Mouse (Mus musculus): ENCODE data around the gene Zfp786. TPM values are rescaled to one million over a fixed set of nuclear protein-coding genes. Genes with fewer than 3 reads are reported as not detected.
A peak's percentile ranks its signal among the peaks of the same experiment; 100 is the strongest.

Zfp786 gene
- total and polyA plus RNA-seq, 3 experiments = 1.3 to 2.0 TPM; not detected in 1

- Histone ChIP-seq H3K27ac (ENCODE audit: control insufficient read depth, low read depth, low read length) (no peak overlapping the region), H3K79me2 (ENCODE audit: control insufficient read depth, insufficient read depth, low read length, poor library complexity) (peaks cover 17% of the 10 kb centered on the region), H3K9ac (ENCODE audit: control insufficient read depth, low read depth, low read length, poor library complexity, severe bottlenecking) (no peak overlapping the region), H3K9me3 (replicated peaks; ENCODE audit: insufficient read depth, low read length) (no peaks in the 10 kb centered on the region), H3K4me3 (ENCODE audit: control insufficient read depth in 1 of 2, insufficient read depth in 1 of 2, low read depth in 2 of 2, low read length in 2 of 2) (no peak overlapping the region; a peak in 1 of 4 replicates), H3K36me3 (ENCODE audit: control insufficient read depth in 1 of 2, insufficient read depth in 2 of 2, low read length in 2 of 2) (peaks cover 2 to 41% of the 10 kb centered on the region in 2 experiments; a peak in 3 of 4 replicates), H3K27me3 (ENCODE audit: control insufficient read depth in 1 of 2, insufficient read depth in 2 of 2, low read length in 2 of 2) (no peaks in the 10 kb centered on the region), H3K4me1 (ENCODE audit: control insufficient read depth in 1 of 2, insufficient read depth in 2 of 2, low read length in 2 of 2) (peaks cover 16 to 22% of the 10 kb centered on the region in 2 experiments)
- peak; percentile 56 for DNase-seq (ENCODE audit: low read depth, low spot score)
- TF ChIP-seq RCOR1 (IDR thresholded peaks at IDR 0.05; ENCODE audit: low read depth, low read length) (no peak), ETS1 (IDR thresholded peaks at IDR 0.05; ENCODE audit: low read depth, low read length) (no peak), TAL1 (IDR thresholded peaks at IDR 0.05; ENCODE audit: low read length) (peak; percentile 29; the same call in 1 of the 2 replicates), NRF1 (IDR thresholded peaks at IDR 0.05; ENCODE audit: insufficient read depth, low read depth, low read length, poor library complexity, severe bottlenecking) (no peak), GATA1 (IDR thresholded peaks at IDR 0.05; ENCODE audit: low read depth, low read length) (peak; percentile 34; the same call in 1 of the 2 replicates), CHD2 (IDR thresholded peaks at IDR 0.05; ENCODE audit: low read length) (no peak), USF2 (IDR thresholded peaks at IDR 0.05; ENCODE audit: borderline replicate concordance in 1 of 2, insufficient read depth in 1 of 2, low read depth in 1 of 2, low read length in 2 of 2) (no peak)
Measured at GRCm38 (mm10) chr6:47837630-47838029, 7.0 kb upstream of the Zfp786 start.

DNA sequence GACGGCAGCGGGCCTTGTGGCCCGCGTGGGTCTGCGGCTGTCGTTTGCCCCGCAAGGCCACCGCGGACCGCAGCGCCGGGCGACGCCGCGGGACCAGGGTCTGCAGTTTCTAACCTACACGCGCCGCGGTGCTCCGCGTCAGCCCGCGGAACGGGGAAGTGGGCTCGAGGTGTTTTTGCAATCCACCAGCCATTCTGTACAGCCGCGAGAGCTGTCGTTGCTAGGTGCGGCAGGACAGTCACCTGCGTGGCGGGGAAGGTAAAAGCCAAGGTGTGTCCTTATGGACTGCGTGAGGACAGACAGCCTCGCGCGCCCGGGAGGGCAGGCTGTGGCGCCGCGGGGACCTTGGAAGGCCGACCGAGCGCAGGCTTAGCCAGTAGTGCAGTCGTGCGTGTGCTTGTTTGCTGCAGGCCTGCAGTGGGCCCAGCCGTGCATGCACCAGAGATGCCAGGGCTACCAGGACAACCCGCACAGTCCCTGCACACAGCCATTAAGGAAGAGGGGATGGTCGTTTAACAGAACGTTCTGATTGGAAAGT is 5.4 kb upstream of the Zfp786 start:
- peak; percentile 72 for DNase-seq (ENCODE audit: low read depth, low spot score)
- TF ChIP-seq POLR2AphosphoS2 (IDR thresholded peaks at IDR 0.05; ENCODE audit: low read length) = no peak
- no peak for TF ChIP-seq EP300 (IDR thresholded peaks at IDR 0.05; ENCODE audit: low read depth in 1 of 2, low read length in 2 of 2)
- TF ChIP-seq HCFC1 (IDR thresholded peaks at IDR 0.05; ENCODE audit: low read depth, low read length) = 0 out of 2 replicates have a peak, but pooled peaks have one; percentile 35
- no peak for TF ChIP-seq BHLHE40 (IDR thresholded peaks at IDR 0.05; ENCODE audit: borderline replicate concordance, low read depth, low read length)
- 0 out of 2 replicates have a peak, but pooled peaks have one; percentile 63 for TF ChIP-seq CHD1 (IDR thresholded peaks at IDR 0.05; ENCODE audit: low read depth, low read length)
- 0 out of 4 replicates have a peak, but pooled peaks of 1 of the 2 experiments have one; percentile 4 for TF ChIP-seq POLR2A (IDR thresholded peaks at IDR 0.05; ENCODE audit: control insufficient read depth in 1 of 2, insufficient read depth in 1 of 2, low read depth in 1 of 2, low read length in 2 of 2, poor library complexity in 1 of 2)
- no peak for TF ChIP-seq GABPA (IDR thresholded peaks at IDR 0.05; ENCODE audit: low read depth, low read length)
- TF ChIP-seq UBTF (IDR thresholded peaks at IDR 0.05; ENCODE audit: borderline replicate concordance, insufficient read depth, low read depth, low read length) = peak; percentile 19; the same call in 1 of the 2 replicates
- TF ChIP-seq TCF12 (IDR thresholded peaks at IDR 0.05; ENCODE audit: low read depth, low read length) = no peak
- no peak for TF ChIP-seq ETS1 (IDR thresholded peaks at IDR 0.05; ENCODE audit: low read depth, low read length)
- TF ChIP-seq SIN3A (IDR thresholded peaks at IDR 0.05; ENCODE audit: low read length) = peak; percentile 39
- no peak for TF ChIP-seq KAT2A (conservative IDR thresholded peaks at IDR 0.05; ENCODE audit: low read depth, low read length)
- TF ChIP-seq ZMIZ1 (IDR thresholded peaks at IDR 0.05; ENCODE audit: low read depth, low read length) = no peak
- TF ChIP-seq MYC (IDR thresholded peaks at IDR 0.05; ENCODE audit: low read depth, low read length) = no peak
- no peak for TF ChIP-seq SMC3 (IDR thresholded peaks at IDR 0.05; ENCODE audit: low read depth, low read length)
- H3K4me3 ChIP-seq (ENCODE audit: control insufficient read depth in 1 of 2, insufficient read depth in 1 of 2, low read depth in 2 of 2, low read length in 2 of 2) = peak overlapping the region; percentile 72 to 91
- H3K27ac ChIP-seq (ENCODE audit: control insufficient read depth, low read depth, low read length) = peak overlapping the region; percentile 54
- H3K9ac ChIP-seq (ENCODE audit: control insufficient read depth, low read depth, low read length, poor library complexity, severe bottlenecking) = peak overlapping the region; percentile 82
- H3K36me3 ChIP-seq (ENCODE audit: control insufficient read depth in 1 of 2, insufficient read depth in 2 of 2, low read length in 2 of 2) = peaks cover 2 to 26% of the 10 kb centered on the region in 2 experiments; a peak in 3 of 4 replicates
- H3K79me2 ChIP-seq (ENCODE audit: control insufficient read depth, insufficient read depth, low read length, poor library complexity) = peaks cover 17% of the 10 kb centered on the region
- peaks cover 12 to 13% of the 10 kb centered on the region in 2 experiments for H3K4me1 ChIP-seq (ENCODE audit: control insufficient read depth in 1 of 2, insufficient read depth in 2 of 2, low read length in 2 of 2)
- H3K9me3 ChIP-seq (replicated peaks; ENCODE audit: insufficient read depth, low read length) = no peaks in the 10 kb centered on the region
- no peaks in the 10 kb centered on the region for H3K27me3 ChIP-seq (ENCODE audit: control insufficient read depth in 1 of 2, insufficient read depth in 2 of 2, low read length in 2 of 2)

Data from MEL (cell line).